Mouse (Mus musculus) neural tube, embryonic 11.5 days (tissue): ENCODE measurements around the gene Pax5. TPM values are rescaled to one million over a fixed set of nuclear protein-coding genes. Genes with fewer than 3 reads are reported as not detected.

Experiments used
- ATAC-seq: fragments of 200-750 bp; cut with Nextera tagmentation; 2 replicates; pipeline ENCODE4 v1.8.0; 2017; ENCODE audit warnings: moderate number of reproducible peaks, mild to moderate bottlenecking, moderate TSS enrichment, moderate library complexity; ENCODE audit not compliant: insufficient read depth, low FRiP score, low TSS enrichment
- DNase-seq: peaks from one replicate; pipeline ENCODE4 v3.0.0-alpha.2; 2015; ENCODE audit warnings: low spot score
- H3K27ac ChIP-seq: fragments of 300-500 bp; sonication (generic); 2 replicates; pipeline ENCODE4 v1.5.1; 2014; ENCODE audit warnings: low read depth, mild to moderate bottlenecking, low read length
- H3K27me3 ChIP-seq: fragments of 300-500 bp; sonication (generic); 2 replicates; pipeline ENCODE4 v1.6.1; 2014; ENCODE audit warnings: mild to moderate bottlenecking, low read length, mixed read lengths; ENCODE audit not compliant: control insufficient read depth, insufficient read depth
- H3K36me3 ChIP-seq: fragments of 300-500 bp; sonication (generic); 2 replicates; pipeline ENCODE4 v1.6.1; 2014; ENCODE audit warnings: mild to moderate bottlenecking, low read length, moderate library complexity, mixed read lengths; ENCODE audit not compliant: control insufficient read depth, insufficient read depth
- H3K4me1 ChIP-seq: fragments of 300-500 bp; sonication (generic); 2 replicates; pipeline ENCODE4 v1.6.1; 2014; ENCODE audit warnings: low read length, mixed read lengths; ENCODE audit not compliant: control insufficient read depth, insufficient read depth
- H3K4me2 ChIP-seq: fragments of 300-500 bp; sonication (generic); 2 replicates; pipeline ENCODE4 v1.6.1; 2014; ENCODE audit warnings: low read depth, mild to moderate bottlenecking, moderate library complexity
- H3K4me3 ChIP-seq: fragments of 300-500 bp; sonication (generic); 2 replicates; pipeline ENCODE4 v1.5.1; 2014; ENCODE audit warnings: low read depth, low read length
- H3K9ac ChIP-seq: fragments of 300-500 bp; sonication (generic); 2 replicates; pipeline ENCODE4 v1.6.1; 2014; ENCODE audit warnings: mild to moderate bottlenecking, low read length
- H3K9me3 ChIP-seq: fragments of 300-500 bp; sonication (generic); 2 replicates; pipeline ENCODE4 v1.6.1; 2016; ENCODE audit warnings: low read length; ENCODE audit not compliant: control insufficient read depth
- WGBS: fragments of 180-500 bp; shearing (Covaris S2); extraction: QIAGEN DNeasy Blood & Tissue Kit; methylation state at CpG from one replicate; pipeline ENCODE4 v1.1.7; 2014; 5-methylcytosine and 5-hydroxymethylcytosine counted together
- polyA plus RNA-seq: library from polyadenylated mRNA; unstranded; fragments of >200 nt; fragmentation: Nextera tagmentation; extraction: Ambion mirVana; gene quantifications from 2 replicates; pipeline ENCODE4 v1.2.1, GENCODE M21; 2014

Pax5 gene
- polyA plus RNA-seq, 1 experiment from 2014 or later = 2.4 TPM

DNA sequence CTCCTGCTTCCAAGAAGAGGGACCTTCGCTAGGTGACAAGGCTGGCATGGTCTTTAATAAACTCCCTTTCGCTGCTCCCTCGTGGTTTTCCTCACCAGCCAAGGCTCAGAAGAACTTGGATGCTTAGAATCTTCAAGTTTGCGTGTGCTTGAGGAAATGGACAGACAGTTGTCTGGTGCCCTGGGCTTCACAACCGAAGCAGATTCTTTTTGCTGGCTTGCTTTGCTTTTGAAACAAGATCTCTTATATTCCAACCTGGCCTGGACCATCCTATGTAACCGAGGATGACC is 45.6 kb downstream of the Pax5 start:
- H3K27me3 ChIP-seq = peaks cover 40% of the 10 kb centered on the region
- WGBS = 19% methylated on average over 6 of the region's 6 CpGs
- no peaks in the 10 kb centered on the region for H3K36me3 ChIP-seq
- H3K9ac ChIP-seq = no peak overlapping the region
- H3K9me3 ChIP-seq = no peaks in the 10 kb centered on the region
- ATAC-seq = no peak
- no peaks in the 10 kb centered on the region for H3K4me1 ChIP-seq
- H3K27ac ChIP-seq = no peak overlapping the region
- H3K4me2 ChIP-seq = peak overlapping the region; percentile 60
- H3K4me3 ChIP-seq = peak overlapping the region; percentile 38
- DNase-seq = no peak

DNA sequence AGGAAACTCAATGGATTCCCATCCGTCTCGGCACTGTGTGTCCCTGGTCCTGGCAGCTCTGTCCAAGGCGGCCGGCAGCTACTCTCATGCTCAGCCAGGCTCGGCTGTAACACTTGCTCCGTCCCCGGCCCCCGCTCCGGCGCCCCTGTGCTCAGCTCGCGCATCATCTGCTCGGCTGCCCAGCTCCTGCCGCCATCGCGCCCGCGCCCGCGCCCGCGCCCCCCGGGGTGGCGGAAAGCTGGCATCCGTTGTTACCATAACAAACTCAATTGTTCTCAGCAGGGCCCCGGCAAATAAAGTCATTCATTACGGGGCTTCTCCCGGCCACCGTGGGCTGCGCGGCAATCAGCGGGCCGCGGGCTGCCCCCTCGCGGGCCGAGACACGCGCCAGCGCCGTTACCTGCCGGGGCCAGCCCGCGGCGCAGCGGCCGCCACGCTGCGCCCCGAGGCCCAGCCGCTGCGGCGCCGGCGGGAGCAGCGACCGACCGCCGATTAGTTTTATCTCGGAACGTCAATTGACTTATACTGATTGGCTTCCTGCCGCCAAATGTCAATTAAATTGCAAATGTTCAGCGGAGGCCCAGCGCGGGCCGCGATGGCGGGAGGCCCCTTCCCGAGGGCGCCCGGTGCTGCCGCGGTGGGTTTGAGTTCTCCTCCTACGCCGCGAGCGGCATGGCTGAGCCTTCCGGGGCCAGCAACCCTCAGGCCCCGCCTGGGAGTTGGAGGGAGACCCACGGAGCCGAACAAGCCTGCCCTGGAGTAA is 46.1 kb downstream of the Pax5 start:
- H3K27me3 ChIP-seq = peaks cover 40% of the 10 kb centered on the region
- H3K27ac ChIP-seq = no peak overlapping the region
- H3K9ac ChIP-seq = peak overlapping the region; percentile 57
- H3K4me3 ChIP-seq = peak overlapping the region; percentile 38
- no peaks in the 10 kb centered on the region for H3K4me1 ChIP-seq
- no peaks in the 10 kb centered on the region for H3K36me3 ChIP-seq
- H3K4me2 ChIP-seq = peak overlapping the region; percentile 60
- H3K9me3 ChIP-seq = no peaks in the 10 kb centered on the region
- WGBS = under 1% methylated on average over 74 of the region's 81 CpGs
- ATAC-seq (peak; percentile 61; the same call in 1 of the 2 replicates), DNase-seq (peak; percentile 71)

- Histone ChIP-seq H3K27me3 (peaks cover 40% of the 10 kb centered on the region), H3K4me3 (peak overlapping the region; percentile 38), H3K9ac (no peak overlapping the region; the same call in 1 of the 2 replicates), H3K4me2 (peak overlapping the region; percentile 60), H3K27ac (no peak overlapping the region), H3K36me3 (no peaks in the 10 kb centered on the region), H3K9me3 (no peaks in the 10 kb centered on the region), H3K4me1 (no peaks in the 10 kb centered on the region)
- no peak for DNase-seq
- 17% methylated on average over 10 of the region's 10 CpGs for WGBS
- peak; percentile 27; the same call in 1 of the 2 replicates for ATAC-seq
Measured at GRCm38 (mm10) chr4:44663489-44663888, 46.8 kb downstream of the Pax5 start.

DNA sequence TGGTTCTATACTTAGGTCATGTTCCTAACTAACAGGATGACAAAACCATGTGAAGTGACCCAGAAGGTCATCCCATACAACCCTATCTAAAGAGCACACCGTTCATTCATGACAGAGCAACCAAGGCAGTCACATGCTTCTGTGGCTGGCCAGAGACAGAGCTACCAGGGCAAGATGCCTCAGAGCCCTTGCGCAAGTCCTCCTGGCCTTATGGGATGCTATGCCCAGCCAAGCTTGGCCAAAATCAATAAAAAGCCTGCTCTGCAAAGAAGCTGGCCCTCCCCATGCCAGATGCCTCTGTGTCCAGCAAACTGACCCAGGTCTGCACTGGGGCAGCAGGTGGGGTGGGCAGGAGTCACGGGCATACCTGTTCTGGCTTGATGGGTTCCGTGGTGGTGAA is 65.1 kb downstream of the Pax5 start:
- WGBS = 71% methylated on average over 4 of the region's 4 CpGs
- H3K4me2 ChIP-seq = no peak overlapping the region
- ATAC-seq = no peak
- no peaks in the 10 kb centered on the region for H3K36me3 ChIP-seq
- DNase-seq = no peak
- H3K27ac ChIP-seq = no peak overlapping the region
- H3K9me3 ChIP-seq = no peaks in the 10 kb centered on the region
- peaks cover 5% of the 10 kb centered on the region for H3K4me1 ChIP-seq
- no peaks in the 10 kb centered on the region for H3K27me3 ChIP-seq
- H3K4me3 ChIP-seq = no peak overlapping the region
- H3K9ac ChIP-seq = no peak overlapping the region

- H3K4me3 ChIP-seq = no peak overlapping the region
- peak; percentile 61 for DNase-seq
- 27% methylated on average over 12 of the region's 12 CpGs for WGBS
- H3K4me1 ChIP-seq = peaks cover 5% of the 10 kb centered on the region
- H3K36me3 ChIP-seq = no peaks in the 10 kb centered on the region
- H3K9ac ChIP-seq = no peak overlapping the region
- H3K4me2 ChIP-seq = no peak overlapping the region
- H3K27me3 ChIP-seq = no peaks in the 10 kb centered on the region
- no peaks in the 10 kb centered on the region for H3K9me3 ChIP-seq
- H3K27ac ChIP-seq = no peak overlapping the region; the same call in 1 of the 2 replicates
- ATAC-seq = peak; percentile 77
Measured at GRCm38 (mm10) chr4:44641831-44642587, 68.3 kb downstream of the Pax5 start.

DNA sequence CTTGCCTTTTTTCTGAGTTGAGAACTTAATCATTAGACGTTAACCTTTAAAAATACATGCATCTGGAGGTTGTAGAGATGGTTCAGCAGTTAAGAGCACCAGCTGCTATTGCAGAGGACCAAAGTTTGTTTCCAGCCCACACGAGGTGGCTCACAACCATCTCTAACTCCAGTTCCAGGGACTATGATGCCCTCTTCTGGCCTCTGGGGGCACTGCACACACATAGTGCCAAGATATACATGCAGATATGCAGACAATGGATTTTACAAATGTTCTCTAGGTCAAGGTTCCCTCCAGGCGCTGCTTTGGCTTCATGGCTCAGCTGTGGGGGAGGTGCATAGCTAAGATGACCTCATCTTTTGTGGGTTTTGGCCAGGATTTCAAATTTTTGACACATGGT is 74.7 kb downstream of the Pax5 start:
- Histone ChIP-seq H3K27ac (no peak overlapping the region), H3K4me1 (no peaks in the 10 kb centered on the region), H3K27me3 (no peaks in the 10 kb centered on the region), H3K4me2 (no peak overlapping the region), H3K4me3 (no peak overlapping the region), H3K9ac (no peak overlapping the region), H3K9me3 (no peaks in the 10 kb centered on the region), H3K36me3 (no peaks in the 10 kb centered on the region)
- no peak for ATAC-seq
- DNase-seq = no peak
- WGBS = 91% methylated on average over 3 of the region's 3 CpGs

GRCm38 (mm10) chr4:44633694-44634524 is 76.4 kb downstream of the Pax5 start:
- Histone ChIP-seq H3K9me3 (no peaks in the 10 kb centered on the region), H3K27me3 (no peaks in the 10 kb centered on the region), H3K9ac (no peak overlapping the region), H3K4me1 (no peaks in the 10 kb centered on the region), H3K27ac (no peak overlapping the region), H3K36me3 (no peaks in the 10 kb centered on the region), H3K4me3 (no peak overlapping the region), H3K4me2 (no peak overlapping the region)
- 31% methylated on average over 12 of the region's 12 CpGs for WGBS
- no peak for DNase-seq
- no peak for ATAC-seq

GRCm38 (mm10) chr4:44630059-44630458 is 80.2 kb downstream of the Pax5 start:
- Histone ChIP-seq H3K27me3 (no peaks in the 10 kb centered on the region), H3K9ac (no peak overlapping the region), H3K9me3 (no peaks in the 10 kb centered on the region), H3K27ac (no peak overlapping the region), H3K36me3 (no peaks in the 10 kb centered on the region), H3K4me1 (no peaks in the 10 kb centered on the region), H3K4me3 (no peak overlapping the region), H3K4me2 (no peak overlapping the region)
- DNase-seq = no peak
- no peak for ATAC-seq
- WGBS = 74% methylated on average over 6 of the region's 6 CpGs
